Mouse (Mus musculus): ENCODE results near the gene Polg.

Gene Polg

DNA sequence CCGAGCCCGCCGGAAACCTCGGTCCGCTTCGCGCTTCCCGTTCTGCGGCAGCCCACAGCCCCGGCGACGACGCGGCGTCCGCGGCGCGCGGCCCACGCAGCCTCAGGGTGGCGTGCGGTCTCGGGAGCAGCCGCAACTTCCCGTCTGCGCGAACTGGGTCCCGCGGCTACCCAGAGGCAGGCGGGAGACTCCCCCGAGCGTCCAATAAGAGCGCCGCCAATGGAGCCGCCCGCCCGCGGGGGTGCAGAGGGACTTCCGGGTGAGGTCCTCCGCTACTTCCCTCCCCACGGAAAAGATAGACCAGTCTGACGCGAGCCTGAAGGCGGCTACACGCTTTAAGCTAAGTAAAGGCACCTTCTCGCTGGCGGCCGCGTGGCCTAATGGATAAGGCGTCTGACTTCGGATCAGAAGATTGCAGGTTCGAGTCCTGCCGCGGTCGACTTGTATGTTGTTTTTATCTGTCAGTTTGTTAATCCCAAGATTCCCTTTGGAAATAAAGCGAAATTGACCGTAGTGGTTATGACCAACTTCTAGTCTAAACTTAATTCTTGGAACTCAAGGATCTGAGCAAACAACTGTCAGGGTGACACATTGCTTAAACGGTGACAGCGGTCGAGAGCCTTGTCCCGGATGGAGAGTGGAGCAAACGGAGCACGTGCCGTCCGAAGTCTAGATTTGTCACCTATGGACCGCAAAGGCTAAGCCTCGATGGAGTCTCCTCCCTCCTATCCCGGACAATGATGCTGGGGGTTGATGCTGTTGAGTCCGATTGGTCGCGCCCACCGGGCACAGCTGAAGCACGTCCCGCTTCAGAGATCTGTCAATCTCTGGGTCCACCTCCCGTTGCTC is at the start of gene Polg:
Gene Polg, minus strand, starts transcription at position 310 of the 849 bp plus-strand sequence.
- peak; percentile 97 for DNase-seq (ENCODE audit: low spot score)

DNA sequence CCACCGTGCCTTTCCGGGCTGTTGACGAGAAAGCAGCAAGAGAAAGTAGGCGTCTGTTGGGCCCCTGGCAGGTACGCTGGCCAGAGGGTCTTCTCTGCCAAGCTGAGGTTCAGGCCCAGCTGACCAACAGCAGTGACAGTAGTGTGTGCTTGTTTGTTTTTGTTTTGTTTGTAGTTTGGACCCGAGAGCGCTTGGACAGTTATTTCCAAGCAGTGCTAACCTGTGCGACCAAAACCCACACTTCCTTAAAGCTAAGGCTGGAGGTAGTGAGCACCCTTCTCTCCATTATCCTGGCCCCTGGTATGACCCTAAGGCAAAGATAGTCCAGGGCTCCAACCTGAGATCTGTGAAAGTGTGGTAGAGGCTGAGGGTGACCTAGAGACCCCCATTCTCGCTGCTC is 49.7 kb upstream of the Polg start:
- no peak for DNase-seq (ENCODE audit: low spot score)

DNA sequence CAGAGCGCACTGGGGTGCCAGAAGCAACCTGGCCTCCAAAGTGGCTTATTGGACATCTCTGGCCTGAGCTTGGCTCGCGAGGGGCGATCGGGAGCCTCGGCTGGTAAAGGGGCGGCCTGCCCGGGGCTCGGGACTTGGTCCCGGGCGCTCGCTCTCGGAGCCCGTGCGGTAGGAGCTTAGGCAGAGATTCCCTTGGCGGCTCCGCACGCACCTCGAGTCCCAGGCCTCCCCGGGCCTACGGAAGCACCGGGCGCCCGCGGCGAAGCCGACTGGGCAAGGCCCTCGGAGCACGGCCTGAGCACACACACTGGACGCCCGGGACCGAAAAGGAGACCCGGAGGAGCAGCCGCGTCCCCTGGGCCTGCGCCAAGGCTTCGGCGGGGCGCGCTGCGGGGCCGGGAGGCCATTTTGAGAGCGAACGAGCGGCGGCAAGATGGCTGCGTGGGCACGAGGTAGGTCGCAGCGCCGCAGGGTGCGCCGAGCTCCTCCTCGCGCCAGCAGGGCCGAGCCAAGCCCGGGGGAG is 49.1 kb upstream of the Polg start:
- DNase-seq (ENCODE audit: low spot score), result no peak

DNA sequence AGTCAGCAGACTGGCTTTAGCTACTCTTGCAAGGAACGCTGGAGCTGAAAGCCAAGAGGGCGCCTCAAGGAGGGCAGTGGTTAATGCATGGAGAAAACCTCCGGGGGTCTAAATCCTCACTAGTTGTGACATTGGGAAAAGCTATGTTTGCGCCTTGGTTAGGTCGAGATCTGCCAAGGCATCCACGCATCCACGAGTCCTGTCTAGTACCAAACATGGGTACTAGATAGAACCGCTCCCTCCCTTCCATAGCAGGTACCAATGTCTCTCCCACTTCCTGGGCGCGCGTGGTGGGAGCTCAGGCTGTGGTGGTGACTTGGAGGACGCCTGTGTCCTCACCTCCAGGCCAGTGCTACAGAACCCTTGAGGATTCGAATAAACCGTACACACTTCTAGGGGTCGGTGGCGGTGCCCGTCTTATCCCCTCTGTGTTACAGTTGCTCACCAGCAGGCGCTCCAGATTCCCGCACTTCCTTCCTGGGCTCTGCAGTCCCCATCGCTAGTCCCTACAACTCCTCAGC is 48.3 kb upstream of the Polg start:
- DNase-seq (ENCODE audit: low spot score), result no peak

DNA sequence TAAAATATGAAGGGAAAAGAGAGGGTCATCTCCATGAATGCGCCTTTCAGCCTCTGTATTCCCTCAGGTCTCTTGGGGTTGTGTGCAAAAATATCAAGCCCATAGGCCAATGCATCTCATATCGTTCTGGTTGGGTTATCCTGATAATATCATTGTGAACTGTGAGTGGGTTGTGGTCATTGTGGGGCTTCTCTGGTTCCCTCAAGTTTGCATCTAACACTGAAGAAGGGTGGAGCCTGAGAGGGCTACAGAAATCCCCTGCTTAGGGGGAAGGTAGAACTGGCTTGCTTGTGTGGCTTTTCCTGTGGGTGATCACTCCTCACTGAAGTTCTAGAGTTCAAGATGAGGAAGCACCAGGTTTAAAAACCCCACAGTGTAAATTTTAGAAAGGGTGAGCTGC is 47.3 kb upstream of the Polg start:
- DNase-seq (ENCODE audit: low spot score), result no peak

DNA sequence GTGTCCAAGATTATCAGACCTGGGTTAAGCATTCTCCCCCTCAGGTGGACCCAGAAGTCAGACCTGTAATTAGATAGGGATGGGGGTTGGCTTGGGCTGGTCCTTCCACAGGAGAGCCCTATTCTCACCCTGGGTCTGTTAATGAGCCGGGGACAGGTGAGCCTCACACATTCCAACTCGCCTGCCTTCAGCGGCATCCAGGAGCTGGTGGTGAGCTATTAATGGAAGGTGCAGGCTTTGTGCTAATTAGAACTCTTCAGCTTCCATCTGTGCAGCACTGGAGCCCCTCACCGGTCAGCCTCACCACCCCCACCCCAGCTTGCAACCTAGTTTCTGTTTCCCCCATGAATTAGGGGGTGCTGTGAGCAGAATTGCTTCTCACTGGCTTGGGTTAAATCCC is 46.3 kb upstream of the Polg start:
- no peak for DNase-seq (ENCODE audit: low spot score)

DNA sequence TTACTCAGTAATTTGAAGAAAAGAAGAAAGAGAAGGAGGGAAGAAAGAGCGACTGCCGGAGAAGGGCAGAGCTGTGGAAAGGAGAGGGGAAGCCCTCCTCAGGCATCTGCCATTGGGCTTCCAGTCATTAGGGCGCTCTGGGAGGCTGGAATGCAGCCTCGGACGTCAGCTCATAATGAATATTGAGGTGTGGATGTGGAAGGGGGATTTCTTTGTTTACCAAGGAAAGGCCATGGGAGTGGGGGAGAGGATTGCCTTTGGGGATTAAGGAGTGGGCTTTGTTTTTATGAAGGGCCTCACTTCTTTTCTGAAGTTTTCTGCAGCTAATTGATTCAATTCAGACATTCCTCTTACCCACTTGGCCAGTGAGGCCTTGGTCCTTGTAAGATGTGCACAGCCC is 45.5 kb upstream of the Polg start:
- no peak for DNase-seq (ENCODE audit: low spot score)

DNA sequence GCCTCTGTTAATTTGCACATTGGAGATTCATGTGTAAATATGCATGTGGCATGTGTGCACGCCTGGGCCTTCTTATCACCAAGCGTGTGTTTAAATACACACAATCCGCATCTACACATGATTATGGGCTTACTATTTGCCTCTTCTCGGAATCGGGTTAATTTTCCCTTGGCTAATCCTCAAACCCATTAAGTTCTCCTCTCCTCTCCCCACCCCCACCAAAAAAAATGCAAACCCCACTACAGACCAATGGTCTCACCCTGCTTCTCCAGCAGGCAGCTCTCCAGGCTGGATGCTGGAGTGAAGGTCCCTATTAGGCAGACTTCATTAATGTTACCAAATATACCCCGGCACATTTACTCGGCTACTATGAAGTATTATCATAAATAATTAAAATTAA is 45.0 kb upstream of the Polg start:
- DNase-seq (ENCODE audit: low spot score), result no peak

DNA sequence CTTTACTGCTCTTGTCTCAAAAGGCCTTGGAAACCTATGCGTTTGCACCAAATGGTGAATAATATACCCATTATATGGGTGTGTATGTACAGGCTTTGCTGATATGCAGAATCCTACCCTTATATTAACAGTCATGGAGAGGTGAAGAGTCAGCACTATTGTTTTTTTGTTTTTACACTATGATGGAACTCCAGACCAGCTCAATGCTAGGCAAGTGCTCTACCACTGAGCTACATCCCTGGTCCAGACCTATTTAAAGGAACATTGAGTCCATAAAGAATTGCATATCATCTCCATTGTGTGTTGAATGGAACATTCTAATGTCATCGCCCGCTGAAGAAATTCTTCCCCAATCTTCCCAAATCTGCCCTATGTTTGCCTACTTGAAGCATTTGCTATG is 44.5 kb upstream of the Polg start:
- DNase-seq (ENCODE audit: low spot score), result no peak

DNA sequence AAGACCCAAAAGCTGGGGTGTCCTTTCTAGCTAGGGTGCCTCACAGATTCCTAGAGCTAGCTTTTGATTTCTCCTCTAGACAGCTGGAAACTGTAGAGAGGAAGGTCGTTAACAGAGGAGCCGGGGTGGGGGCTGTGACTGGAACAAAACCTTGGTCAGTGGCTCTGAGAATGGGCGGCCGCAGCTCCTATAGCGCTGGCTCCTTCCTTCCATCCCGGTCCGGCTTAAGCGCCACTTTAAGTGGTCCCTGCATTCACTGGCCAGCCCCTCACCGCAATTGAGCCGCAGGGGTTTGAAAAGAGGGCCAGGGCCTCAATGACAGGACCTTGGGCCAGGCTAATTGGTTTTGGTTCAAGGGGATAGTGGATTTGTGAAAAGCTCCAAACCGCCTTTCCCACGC is 43.5 kb upstream of the Polg start:
- no peak for DNase-seq (ENCODE audit: low spot score)

DNA sequence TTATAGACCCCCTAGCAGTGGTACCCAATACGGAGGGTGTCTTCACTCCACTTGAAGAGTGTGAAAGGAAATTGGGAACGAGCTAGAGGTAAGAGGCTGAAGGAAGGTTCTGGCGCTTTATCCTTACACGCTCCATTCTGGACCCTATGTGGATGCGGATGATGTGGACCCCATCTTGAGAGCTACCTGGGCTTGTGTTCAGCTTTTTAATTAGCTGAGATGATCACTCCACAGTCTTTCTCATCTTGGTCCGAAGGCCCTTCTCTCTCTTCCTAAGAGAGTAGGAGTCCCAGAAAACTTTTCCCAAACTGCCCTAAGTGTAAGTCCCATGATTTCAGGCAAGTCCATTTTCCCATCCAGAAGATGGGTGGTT is 43.1 kb upstream of the Polg start:
- DNase-seq (ENCODE audit: low spot score), result no peak

DNA sequence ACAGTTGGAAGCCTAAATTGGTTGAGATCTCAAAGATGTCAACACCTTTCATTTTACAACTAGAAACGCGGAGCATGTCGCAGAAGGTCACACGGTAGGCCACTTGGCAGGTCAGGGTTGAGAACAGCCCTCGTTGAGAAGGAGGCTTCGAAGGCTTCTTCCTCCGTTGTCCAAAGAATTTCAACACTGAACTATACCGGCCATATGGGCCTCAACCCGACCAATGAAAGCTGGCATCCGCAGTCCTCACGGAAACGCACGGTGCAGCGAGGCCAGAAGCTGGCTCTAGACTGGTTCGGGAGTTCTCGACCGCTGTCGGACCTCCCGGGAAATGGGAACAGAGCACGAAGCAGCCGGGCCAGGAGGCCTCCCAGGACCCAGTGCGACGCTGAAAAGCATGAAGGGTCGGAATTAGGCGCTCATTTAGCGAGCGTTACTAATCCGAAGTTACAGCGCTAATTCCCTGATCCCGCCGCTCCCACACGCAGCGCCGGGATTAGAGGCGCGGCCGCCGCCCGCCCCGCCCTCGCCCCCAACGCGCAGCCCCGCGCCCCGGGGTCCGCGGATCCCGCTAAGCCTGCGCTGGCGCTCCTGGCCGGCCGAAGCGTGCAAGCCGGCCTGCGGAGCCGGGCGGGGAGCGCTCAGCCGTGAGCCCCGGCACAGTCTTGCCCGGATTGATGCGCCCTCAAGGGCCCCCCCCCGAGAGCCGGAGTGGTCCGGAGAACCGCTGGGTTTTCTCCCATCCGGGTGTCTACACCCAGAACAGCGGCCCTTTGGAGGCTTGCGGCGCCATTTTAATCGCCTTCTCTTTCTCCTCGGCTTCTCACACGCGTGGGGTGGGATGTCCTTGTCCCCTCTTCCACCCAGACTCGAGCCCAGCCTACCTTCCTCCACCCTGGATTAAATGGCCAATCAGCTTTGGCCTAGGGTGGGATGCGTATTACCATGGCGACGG is 42.4 kb upstream of the Polg start:
- no peak for DNase-seq (ENCODE audit: low spot score)

DNA sequence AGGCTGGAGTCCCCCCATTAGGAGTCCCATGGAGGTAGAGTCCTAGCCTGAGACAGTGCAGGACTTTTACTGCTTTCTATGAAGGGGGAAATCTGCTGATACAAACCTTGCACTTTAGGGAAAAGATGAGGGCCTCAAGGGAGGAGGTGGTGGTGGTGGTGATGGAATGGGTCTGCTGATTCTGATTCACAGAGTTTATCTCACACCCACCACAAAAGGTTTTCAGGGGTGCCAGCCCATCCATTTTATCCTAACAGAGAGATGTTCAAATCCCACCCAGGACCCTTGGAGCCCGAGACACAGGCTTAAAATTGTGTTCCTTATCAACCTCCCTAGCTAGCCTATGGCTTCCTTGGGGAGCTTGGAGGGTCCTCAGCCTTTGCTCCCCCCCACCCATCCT is 41.6 kb upstream of the Polg start:
- DNase-seq (ENCODE audit: low spot score), result no peak

DNA sequence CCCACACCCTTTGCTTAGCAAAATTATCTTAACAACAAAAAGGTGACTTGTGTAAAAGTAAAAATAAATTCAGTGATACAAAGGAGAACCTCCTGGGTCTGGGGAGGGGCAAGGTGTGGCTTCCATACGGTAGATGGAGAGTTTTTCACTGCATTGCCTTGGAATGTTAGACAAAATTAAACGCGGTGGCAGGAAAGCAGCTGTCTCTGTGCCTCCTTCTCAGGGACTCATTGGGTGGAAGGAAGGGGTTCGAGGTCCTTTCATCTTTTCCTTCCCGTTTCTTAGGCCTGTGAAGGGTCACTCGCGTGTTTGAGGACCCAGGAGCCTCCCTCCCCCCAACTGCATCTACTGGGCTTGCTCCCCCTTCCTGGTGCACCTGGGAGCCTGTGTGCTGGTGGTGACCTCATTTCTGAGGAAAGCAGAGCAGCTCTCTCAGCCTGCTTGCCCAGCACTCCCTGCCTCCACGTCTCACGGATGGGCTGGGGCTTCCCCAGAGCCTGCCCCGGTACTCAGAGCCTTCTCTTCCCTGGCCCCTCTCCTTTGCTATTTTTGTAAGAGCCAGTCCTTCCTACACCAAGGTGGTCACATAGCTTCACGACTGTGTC is 41.0 kb upstream of the Polg start:
- no peak for DNase-seq (ENCODE audit: low spot score)

DNA sequence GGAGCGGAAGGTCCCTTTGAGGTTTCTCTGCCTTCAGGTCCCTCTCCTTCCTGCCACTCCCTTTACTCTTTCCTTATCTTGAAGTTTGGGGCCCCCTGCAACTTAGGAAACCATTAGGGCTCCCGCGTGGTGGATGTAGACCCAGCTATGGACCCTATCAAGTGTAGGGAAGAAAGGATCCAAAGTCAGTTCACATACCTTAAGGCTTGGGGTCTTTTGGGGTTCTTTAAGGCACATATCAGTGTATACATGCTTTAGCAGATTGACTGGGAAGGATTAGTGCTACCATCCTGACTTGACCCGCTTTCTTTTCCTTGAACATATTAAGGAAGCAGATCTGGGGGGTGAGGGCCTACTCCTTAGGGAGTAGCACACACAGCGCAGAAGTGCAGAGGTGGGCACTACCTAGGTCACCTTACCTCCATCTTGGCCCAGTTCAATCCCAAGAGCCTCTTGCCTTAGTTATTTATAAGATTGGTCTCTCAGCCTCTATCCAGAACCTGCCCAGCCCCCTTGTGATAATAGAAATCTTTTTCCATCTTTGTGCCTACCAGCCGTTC is 40.4 kb upstream of the Polg start:
- no peak for DNase-seq (ENCODE audit: low spot score)

DNA sequence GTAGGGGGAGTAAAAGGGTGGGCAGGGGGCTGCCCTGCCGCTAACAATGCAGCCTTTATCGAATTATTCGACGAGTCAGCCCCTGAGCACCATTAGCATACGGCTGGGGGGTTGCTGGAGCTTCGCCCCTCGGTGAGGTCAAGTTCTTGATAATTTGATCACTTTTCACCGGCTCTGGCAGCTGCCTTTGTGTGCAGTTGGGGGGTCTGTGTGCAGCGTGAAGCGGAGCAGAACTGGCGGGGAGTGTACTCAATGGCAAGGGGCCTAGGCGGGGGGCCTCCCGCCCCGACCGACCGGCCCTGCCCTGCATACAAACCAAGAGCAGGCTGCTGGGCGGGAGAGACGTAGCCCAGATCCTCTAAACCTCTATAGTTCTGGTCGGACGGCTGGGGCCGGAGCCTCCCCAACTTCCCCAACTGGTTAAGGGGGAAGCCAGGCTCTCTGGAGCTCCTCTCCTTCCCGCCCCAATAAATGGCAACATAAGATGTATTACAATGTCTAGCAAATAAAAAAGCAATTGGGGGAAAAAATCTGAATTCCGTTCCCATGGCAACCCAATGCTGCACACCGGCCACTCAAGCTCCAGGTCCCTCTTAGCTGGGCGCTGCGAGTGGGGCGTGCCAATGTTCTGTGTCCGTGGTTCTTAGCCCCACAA is 39.8 kb upstream of the Polg start:
- no peak for DNase-seq (ENCODE audit: low spot score)

DNA sequence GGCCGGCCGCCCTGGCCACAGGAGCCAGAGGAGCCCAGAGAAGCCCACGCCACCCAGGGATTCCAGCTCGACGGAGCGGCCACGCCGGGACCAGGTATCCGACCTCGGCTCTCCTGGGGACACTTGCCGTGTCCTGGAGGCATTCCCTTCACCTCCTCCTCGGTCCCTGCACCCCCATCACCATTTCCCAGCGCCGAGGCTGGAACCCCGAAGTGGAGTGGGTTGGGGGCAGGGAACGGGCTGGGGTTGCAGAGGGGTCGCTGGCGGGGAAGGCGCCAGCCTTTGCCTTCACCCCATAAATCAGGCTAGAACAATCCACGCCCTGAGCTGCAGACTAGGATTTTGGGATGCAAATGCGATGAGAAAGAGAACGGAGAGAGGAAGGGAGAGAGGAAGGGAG is 39.2 kb upstream of the Polg start:
- no peak for DNase-seq (ENCODE audit: low spot score)

DNA sequence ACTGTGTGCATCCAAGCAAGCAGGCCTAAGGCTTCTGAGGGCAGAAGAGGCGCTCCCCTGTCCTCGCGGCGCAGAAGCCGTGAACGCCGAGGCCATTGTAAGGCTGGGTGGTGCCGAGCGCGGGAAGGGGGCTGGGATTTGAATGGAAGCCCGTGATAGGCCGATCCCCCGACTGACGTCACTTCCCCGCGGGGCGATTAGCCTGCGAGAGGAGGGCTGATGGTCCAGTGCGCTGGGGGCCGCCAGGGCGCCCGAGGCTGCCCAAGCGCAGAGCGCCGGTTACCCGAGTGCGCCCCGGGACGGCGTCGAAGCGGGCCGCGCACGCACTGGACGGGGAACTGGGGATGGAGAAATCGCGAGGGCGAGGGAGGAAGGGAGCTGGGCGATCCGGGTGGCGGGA is 38.6 kb upstream of the Polg start:
- DNase-seq (ENCODE audit: low spot score), result no peak

DNA sequence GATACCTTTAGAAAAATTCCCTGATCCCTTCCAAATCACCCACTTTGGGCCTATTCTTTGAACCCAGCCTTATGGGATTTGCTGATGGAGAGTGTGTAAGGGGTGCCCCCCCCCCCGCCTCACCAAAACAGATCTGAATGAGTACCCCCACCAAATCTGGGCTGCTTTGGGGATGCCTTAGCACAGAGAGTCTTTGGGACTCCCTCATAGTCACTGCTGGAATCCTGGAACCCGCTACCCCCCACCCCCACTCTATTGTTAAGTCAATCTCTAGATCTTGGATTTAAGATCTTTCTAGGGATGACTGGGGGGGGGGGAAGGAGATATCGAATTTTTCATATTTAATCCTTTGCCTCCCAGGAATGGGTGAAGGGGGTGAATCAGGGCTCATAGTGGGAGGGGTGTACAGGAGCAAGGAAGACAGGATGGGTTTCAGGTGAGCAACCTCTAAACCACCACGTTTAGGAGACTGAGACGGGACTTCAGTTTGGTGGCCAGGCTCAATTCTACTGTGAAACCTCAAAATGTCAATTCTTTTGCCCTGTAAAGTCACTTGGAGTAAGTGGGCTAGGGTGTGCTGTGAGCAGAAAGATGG is 37.6 kb upstream of the Polg start:
- no peak for DNase-seq (ENCODE audit: low spot score)

DNA sequence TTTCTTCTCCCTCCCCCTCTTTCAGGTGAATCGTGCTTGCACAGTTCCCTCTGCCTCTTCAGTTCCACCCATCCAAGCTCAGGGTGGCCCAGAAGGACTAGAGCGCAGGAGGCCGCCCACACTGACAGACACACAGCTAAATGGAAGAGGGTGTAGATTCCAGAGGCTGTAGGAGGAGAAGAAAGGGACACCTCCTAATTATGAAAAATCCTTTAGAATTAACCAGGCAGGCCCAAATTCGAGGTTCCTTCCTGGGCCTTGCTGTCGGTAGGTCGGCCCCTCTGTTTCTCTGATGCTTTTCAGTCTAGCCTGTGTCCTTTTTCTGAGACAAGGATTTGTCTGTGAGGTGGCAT is 36.9 kb upstream of the Polg start:
- DNase-seq (ENCODE audit: low spot score), result no peak
